Mouse (Mus musculus) ES-Bruce4 (cell line): ENCODE results near the gene Tmem129. TPM values are rescaled to one million over a fixed set of nuclear protein-coding genes. Genes with fewer than 3 reads are reported as not detected.
A peak's percentile ranks its signal among the peaks of the same experiment; 100 is the strongest.

Source experiments
- H3K27ac ChIP-seq: 2 replicates; pipeline ENCODE4 v1.5.1; 2012; ENCODE audit warnings: low read length, inconsistent platforms; ENCODE audit not compliant: insufficient read depth
- H3K27me3 ChIP-seq: 2 replicates; pipeline ENCODE4 v1.6.1; 2012; ENCODE audit warnings: mild to moderate bottlenecking, low read length, inconsistent platforms; ENCODE audit not compliant: control insufficient read depth, poor library complexity, insufficient read depth, severe bottlenecking
- H3K36me3 ChIP-seq: 2 replicates; pipeline ENCODE4 v1.6.1; 2012; ENCODE audit warnings: inconsistent platforms, mild to moderate bottlenecking, low read length, moderate library complexity; ENCODE audit not compliant: control insufficient read depth, poor library complexity, insufficient read depth, severe bottlenecking
- H3K4me1 ChIP-seq: one replicate; pipeline ENCODE4 v1.8.1; 2011; ENCODE audit warnings: low read length; ENCODE audit not compliant: control insufficient read depth, insufficient read depth
- H3K4me3 ChIP-seq: 2 replicates; pipeline ENCODE4 v1.5.1; 2011; ENCODE audit warnings: low read depth, mild to moderate bottlenecking, low read length
- H3K9ac ChIP-seq: 2 replicates; pipeline ENCODE4 v1.6.1; 2012; ENCODE audit warnings: low read depth, mild to moderate bottlenecking, inconsistent platforms; ENCODE audit not compliant: poor library complexity, severe bottlenecking
- H3K9me3 ChIP-seq: replicated peaks from 2 replicates; pipeline ENCODE4 v1.6.1; 2012; ENCODE audit warnings: mild to moderate bottlenecking, low read length, inconsistent platforms; ENCODE audit not compliant: control insufficient read depth, poor library complexity, insufficient read depth, severe bottlenecking
- CTCF ChIP-seq: IDR thresholded peaks from one replicate; pipeline ENCODE4 v1.8.1; 2011; ENCODE audit warnings: low read depth, low read length
- EP300 ChIP-seq: IDR thresholded peaks from 2 replicates; pipeline ENCODE4 v1.6.1; 2011; ENCODE audit warnings: low read depth, low read length; ENCODE audit not compliant: insufficient read depth
- POLR2A ChIP-seq: IDR thresholded peaks from one replicate; pipeline ENCODE4 v1.8.1; 2011; ENCODE audit warnings: low read length; ENCODE audit not compliant: insufficient read depth
- polyA plus RNA-seq: library from polyadenylated mRNA; stranded (reverse); fragments of >200 nt; gene quantifications from 2 replicates; pipeline ENCODE4 v1.2.4, GENCODE M21; 2011; ENCODE audit warnings: low read depth; ENCODE audit not compliant: missing spikeins, insufficient read depth, insufficient read length

Tmem129 gene
- polyA plus RNA-seq = 7.3 and 9.5 TPM in 2 replicates

DNA sequence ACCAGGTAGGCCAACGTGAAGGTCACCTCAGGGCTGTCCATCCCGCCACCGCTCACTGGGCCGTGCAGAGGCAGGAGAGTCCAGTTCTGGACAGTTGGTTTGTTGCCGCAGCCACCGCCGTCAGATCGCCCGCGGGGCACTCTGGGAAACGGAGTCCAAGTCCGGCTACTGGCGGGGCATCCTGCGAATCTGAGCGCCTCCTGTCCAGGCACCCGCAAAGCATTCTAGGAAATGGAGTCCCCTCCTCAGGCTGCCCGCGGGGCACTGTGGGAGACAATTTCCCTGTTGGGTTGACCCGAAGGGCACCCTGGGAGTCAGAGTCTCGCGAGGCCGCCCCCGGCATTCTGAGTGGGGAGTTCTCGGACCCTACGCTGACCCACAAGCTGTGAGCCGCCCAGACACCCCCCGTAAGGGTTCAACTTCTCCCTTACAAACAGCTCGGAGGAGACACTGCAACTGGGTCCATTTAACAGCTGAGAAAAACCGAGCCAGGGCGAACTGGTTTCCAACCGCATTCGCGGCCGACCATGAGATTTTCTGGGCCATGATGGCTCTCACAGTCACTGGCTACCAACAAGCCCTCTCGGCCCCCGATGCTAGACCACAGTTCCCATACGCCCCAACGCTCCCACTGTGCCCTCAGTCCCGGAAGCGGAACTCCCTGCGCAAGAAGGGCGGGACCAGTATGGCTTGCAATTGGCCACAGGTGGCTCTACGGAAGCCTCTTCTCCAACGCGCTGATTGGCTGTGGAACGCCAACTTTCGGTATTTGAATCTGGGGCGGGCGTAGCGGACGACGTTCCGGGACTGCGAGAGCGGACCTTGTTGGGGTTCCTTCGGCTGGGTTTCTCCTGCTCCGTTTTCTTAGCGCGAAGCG is at the start of gene Tmem129, which contains the start of gene Tacc3:
Gene Tmem129, minus strand, starts transcription at position 630 of the 877 bp plus-strand sequence.
Gene Tacc3, plus strand, starts transcription at position 342 of the 877 bp plus-strand sequence.
- Histone ChIP-seq H3K9ac (peak within 1 kb of the TSS; percentile 87), H3K27ac (peak within 1 kb of the TSS; percentile 75), H3K9me3 (no peaks in the 10 kb centered on the region), H3K36me3 (peaks cover 12% of the 10 kb centered on the region), H3K4me1 (no peaks in the 10 kb centered on the region), H3K4me3 (peak within 1 kb of the TSS; percentile 97), H3K27me3 (no peaks in the 10 kb centered on the region)
- TF ChIP-seq EP300 = peak; percentile 17; the same call in 1 of the 2 replicates
- TF ChIP-seq POLR2A = peak; percentile 88
- TF ChIP-seq CTCF = no peak

DNA sequence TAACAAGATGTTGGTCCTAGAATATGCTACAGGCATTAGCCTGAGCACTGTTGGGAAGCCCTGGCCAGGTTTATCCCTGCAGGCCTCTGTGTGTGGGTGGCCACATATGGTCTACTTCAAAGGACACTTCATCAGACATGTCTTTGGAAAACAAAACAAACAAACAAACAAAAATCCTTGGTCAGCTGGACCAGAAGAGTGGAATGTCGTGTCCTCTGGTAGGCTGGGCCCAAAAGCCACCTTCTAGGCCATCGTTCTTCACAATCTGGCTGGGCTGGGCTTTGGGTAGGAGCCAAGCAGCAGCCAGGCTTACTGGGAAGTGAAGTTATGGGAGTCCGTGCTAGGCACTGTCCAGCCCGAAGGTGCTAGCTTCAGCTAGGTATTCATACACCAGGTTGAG is 48.9 kb upstream of the Tmem129 start:
- no peak overlapping the region for H3K27ac ChIP-seq
- no peaks in the 10 kb centered on the region for H3K27me3 ChIP-seq
- H3K9me3 ChIP-seq = no peaks in the 10 kb centered on the region
- TF ChIP-seq CTCF = no peak
- TF ChIP-seq POLR2A = no peak
- TF ChIP-seq EP300 = no peak
- H3K36me3 ChIP-seq = no peaks in the 10 kb centered on the region
- no peak overlapping the region for H3K4me3 ChIP-seq
- H3K4me1 ChIP-seq = peaks cover 7% of the 10 kb centered on the region
- no peak overlapping the region for H3K9ac ChIP-seq

DNA sequence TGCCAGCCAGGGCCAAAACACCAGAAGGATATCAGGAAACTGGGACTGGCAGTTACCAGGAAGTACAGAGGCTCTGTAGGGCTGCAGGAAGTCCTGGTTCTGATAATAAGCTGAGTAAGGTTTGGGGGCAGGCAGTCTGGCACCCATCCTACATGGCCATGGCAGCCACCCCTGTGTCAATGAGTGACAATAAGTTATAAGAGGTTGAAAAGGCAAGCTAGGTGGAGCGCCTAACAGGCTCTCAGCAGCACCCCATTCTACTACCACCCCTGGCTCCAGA is 48.1 kb upstream of the Tmem129 start:
- no peaks in the 10 kb centered on the region for H3K9me3 ChIP-seq
- H3K27me3 ChIP-seq = no peaks in the 10 kb centered on the region
- H3K4me3 ChIP-seq = no peak overlapping the region
- H3K4me1 ChIP-seq = peaks cover 7% of the 10 kb centered on the region
- no peak overlapping the region for H3K27ac ChIP-seq
- H3K36me3 ChIP-seq = no peaks in the 10 kb centered on the region
- no peak overlapping the region for H3K9ac ChIP-seq
- TF ChIP-seq EP300 (no peak), CTCF (no peak), POLR2A (no peak)

DNA sequence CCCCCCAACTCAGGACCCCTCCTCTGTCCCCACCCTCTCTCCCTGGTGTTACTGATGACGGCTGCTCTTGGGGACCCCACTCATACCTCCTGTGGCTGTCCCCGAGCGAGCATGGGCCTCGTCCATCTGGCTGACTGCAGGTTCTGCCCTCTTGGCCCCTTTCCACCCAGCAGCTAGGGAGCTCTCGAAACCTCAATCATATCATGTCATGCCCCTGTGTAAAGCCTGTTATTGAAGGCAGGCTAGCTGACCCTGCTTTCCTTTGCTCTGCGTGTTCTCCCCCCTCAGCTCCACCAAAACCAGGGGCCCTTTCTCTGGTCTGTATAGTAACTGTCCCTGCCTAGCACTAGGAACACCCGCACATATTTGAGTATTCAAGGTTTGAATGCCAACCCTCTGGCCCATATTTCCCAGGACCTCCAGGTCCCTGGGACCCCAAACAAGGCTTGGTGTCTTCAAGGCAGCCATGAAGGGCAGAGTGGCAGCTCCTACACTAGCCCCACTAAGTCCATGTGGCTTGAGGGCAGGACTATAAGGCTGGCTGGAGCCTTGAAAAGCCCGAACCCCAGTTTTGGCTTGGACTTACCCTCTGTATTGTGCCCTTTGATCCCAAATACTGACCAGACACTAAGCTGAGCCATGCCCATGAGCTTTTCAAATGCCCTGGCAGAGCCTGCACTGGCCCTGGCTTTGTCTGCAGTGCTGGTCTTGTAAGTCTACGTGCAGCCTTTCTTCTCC is 47.6 kb upstream of the Tmem129 start:
- Histone ChIP-seq H3K9me3 (no peaks in the 10 kb centered on the region), H3K4me3 (no peak overlapping the region), H3K27me3 (no peaks in the 10 kb centered on the region), H3K4me1 (peaks cover 7% of the 10 kb centered on the region), H3K36me3 (no peaks in the 10 kb centered on the region), H3K27ac (no peak overlapping the region), H3K9ac (no peak overlapping the region)
- TF ChIP-seq CTCF (no peak), EP300 (no peak; the same call in 1 of the 2 replicates), POLR2A (no peak)

DNA sequence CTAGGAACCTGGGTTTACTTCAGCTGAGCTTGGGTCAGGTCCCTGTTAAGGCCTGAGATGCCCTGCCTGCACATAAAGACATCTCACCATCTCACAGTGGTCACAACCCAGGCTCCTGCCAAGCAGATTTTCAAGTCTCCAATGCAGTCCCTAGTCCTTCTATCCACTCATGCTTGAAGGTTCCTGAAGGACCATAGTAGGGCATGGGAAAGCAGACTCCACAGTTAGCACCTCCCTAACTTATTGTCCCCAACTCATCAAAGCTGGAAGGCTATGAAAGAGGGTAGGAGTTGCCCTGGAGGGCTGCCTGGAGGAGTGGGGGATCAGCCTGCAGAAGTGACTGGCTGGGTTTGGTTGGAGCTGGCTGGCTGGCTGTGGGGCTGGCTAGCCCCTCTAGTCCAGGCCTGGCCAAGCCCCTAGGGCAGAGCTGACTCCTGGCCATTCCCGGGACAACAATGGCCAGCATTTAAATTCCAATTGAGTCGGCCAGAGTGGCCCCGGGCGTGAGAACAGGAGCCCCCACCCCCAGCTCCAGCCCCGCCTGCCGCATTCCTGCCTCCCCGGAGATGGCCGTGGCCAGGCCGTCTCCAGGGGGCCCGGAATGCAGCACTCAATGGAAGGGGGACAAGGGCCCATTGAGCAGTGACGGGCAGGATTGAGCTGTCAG is 46.9 kb upstream of the Tmem129 start:
- Histone ChIP-seq H3K36me3 (no peaks in the 10 kb centered on the region), H3K4me1 (peaks cover 10% of the 10 kb centered on the region), H3K4me3 (no peak overlapping the region), H3K9me3 (no peaks in the 10 kb centered on the region), H3K9ac (no peak overlapping the region), H3K27ac (no peak overlapping the region), H3K27me3 (no peaks in the 10 kb centered on the region)
- no peak for TF ChIP-seq POLR2A
- TF ChIP-seq CTCF = no peak
- TF ChIP-seq EP300 = peak; percentile 75
